Mouse (Mus musculus) spleen, adult 2 months (tissue): ENCODE data around the gene Gm20683.

Source experiments
- CTCF ChIP-seq: fragments of 200-500 bp; IDR thresholded peaks from 2 replicates; pipeline ENCODE4 v1.5.1; 2011; ENCODE audit warnings: mild to moderate bottlenecking, inconsistent platforms; ENCODE audit not compliant: insufficient read depth, insufficient read length, insufficient replicate concordance; ENCODE audit errors: extremely low read depth
- POLR2A ChIP-seq: fragments of 200-500 bp; IDR thresholded peaks from 2 replicates; pipeline ENCODE4 v1.6.1; 2011; ENCODE audit warnings: low read depth, low read length, inconsistent platforms

DNA sequence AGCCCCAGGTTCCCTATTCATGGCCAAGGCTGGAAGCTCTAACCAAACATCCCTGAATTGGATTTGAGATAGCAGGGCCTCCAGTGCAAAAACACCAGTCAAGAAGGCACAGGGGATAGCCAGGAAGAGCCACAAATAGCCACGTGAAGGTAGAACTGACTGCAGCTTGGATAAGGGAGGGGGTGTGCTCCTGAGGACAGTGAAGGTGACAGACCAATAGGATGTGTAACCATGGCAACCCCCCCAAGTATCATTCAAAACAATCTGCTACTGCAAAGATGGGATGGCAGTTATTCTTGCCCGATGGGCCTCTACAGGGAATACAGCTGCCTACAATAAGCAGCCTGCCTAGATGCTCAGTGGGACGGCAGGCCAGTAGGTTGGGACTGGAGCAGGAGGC, 4.0 kb downstream of the Gm20683 start:
- no peak for TF ChIP-seq CTCF
- no peak for TF ChIP-seq POLR2A
